Mouse (Mus musculus): ENCODE results near the gene Zfp414.
"Not testable (repeated sequence)": the region's sequence is repeated elsewhere in the genome, so short reads cannot be mapped to it uniquely, and the experiment has no call there.

The Zfp414 gene

GRCm38 (mm10) chr17:33628621-33629486 lies at the start of gene Zfp414:
Zfp414 (plus strand) TSS chr17:33629090.
- DNase-seq = peak; percentile 92

GRCm38 (mm10) chr17:33584061-33584460 lies 44.8 kb upstream of the Zfp414 start:
- no peak for DNase-seq

GRCm38 (mm10) chr17:33586011-33586410 lies 42.9 kb upstream of the Zfp414 start:
- DNase-seq = no peak

GRCm38 (mm10) chr17:33597271-33597670 lies 31.6 kb upstream of the Zfp414 start:
- no peak for DNase-seq

- DNase-seq = no peak
Observed at GRCm38 (mm10) chr17:33598506-33598905, 30.4 kb upstream of the Zfp414 start.

GRCm38 (mm10) chr17:33599836-33600475 lies 28.9 kb upstream of the Zfp414 start:
- no peak for DNase-seq

- no peak for DNase-seq
Observed at GRCm38 (mm10) chr17:33600831-33601230, 28.1 kb upstream of the Zfp414 start.

GRCm38 (mm10) chr17:33601947-33602346 lies 26.9 kb upstream of the Zfp414 start:
- DNase-seq = no peak

GRCm38 (mm10) chr17:33607273-33607672 lies 21.6 kb upstream of the Zfp414 start:
- DNase-seq = no peak

- DNase-seq = no peak
Observed at GRCm38 (mm10) chr17:33610548-33610947, 18.3 kb upstream of the Zfp414 start.

- not testable (repeated sequence) for DNase-seq
Observed at GRCm38 (mm10) chr17:33613726-33614125, 15.2 kb upstream of the Zfp414 start.

- no peak for DNase-seq
Observed at GRCm38 (mm10) chr17:33627281-33627680, 1.6 kb upstream of the Zfp414 start.

GRCm38 (mm10) chr17:33629487-33630125 lies 716 bp downstream of the Zfp414 start:
- no peak for DNase-seq

GRCm38 (mm10) chr17:33630171-33630895 lies 1.4 kb downstream of the Zfp414 start:
- no peak for DNase-seq

GRCm38 (mm10) chr17:33631236-33631635 lies 2.3 kb downstream of the Zfp414 start:
- no peak for DNase-seq

- no peak for DNase-seq
Observed at GRCm38 (mm10) chr17:33631796-33632195, 2.9 kb downstream of the Zfp414 start.

GRCm38 (mm10) chr17:33637038-33637437 lies 8.1 kb downstream of the Zfp414 start:
- no peak for DNase-seq

- no peak for DNase-seq
Observed at GRCm38 (mm10) chr17:33637516-33638276, 8.8 kb downstream of the Zfp414 start, which contains the start of gene Pram1. Pram1 (plus strand) TSS chr17:33638056.

- no peak for DNase-seq
Observed at GRCm38 (mm10) chr17:33639743-33640142, 10.9 kb downstream of the Zfp414 start.

GRCm38 (mm10) chr17:33644068-33644467 lies 15.2 kb downstream of the Zfp414 start:
- DNase-seq = no peak

GRCm38 (mm10) chr17:33645073-33645472 lies 16.2 kb downstream of the Zfp414 start:
- no peak for DNase-seq

All from layer of hippocampus, adult 9-11 months (tissue).